Mouse (Mus musculus) thymus, adult 2 months (tissue): ENCODE results near the gene Homer1. TPM values are rescaled to one million over a fixed set of nuclear protein-coding genes. Genes with fewer than 3 reads are reported as not detected.

ENCODE experiments used
- DNase-seq: peaks from one replicate; pipeline ENCODE4 v3.0.0; 2021
- H3K27ac ChIP-seq: fragments of 200-500 bp; 2 replicates; pipeline ENCODE4 v1.5.1; 2012; ENCODE audit warnings: low read length, control low read depth; ENCODE audit not compliant: control insufficient read depth, insufficient read depth
- H3K27me3 ChIP-seq: fragments of 200-500 bp; 2 replicates; pipeline ENCODE4 v1.6.1; 2012; ENCODE audit warnings: mild to moderate bottlenecking, low read length, moderate library complexity, mixed read lengths; ENCODE audit not compliant: control insufficient read depth, insufficient read depth
- H3K36me3 ChIP-seq: fragments of 200-500 bp; 2 replicates; pipeline ENCODE4 v1.6.1; 2012; ENCODE audit warnings: mild to moderate bottlenecking, low read length, moderate library complexity; ENCODE audit not compliant: control insufficient read depth, insufficient read depth
- H3K4me1 ChIP-seq: fragments of 200-500 bp; replicated peaks from 2 replicates; pipeline ENCODE4 v1.6.1; 2012; ENCODE audit warnings: low read length; ENCODE audit not compliant: control insufficient read depth, insufficient read depth
- H3K4me3 ChIP-seq: fragments of 200-500 bp; 2 replicates; pipeline ENCODE4 v1.5.1; 2012; ENCODE audit warnings: mild to moderate bottlenecking, low read length, control low read depth, moderate library complexity; ENCODE audit not compliant: control insufficient read depth, insufficient read depth
- CTCF ChIP-seq: fragments of 200-500 bp; IDR thresholded peaks from 2 replicates; pipeline ENCODE4 v1.5.1; 2012; ENCODE audit warnings: mild to moderate bottlenecking, control low read depth, low read length, moderate library complexity, borderline replicate concordance; ENCODE audit not compliant: control insufficient read depth, poor library complexity, insufficient read depth; ENCODE audit errors: extremely low read depth
- POLR2A ChIP-seq: fragments of 200-500 bp; IDR thresholded peaks from 2 replicates; pipeline ENCODE4 v1.6.1; 2012; ENCODE audit warnings: mild to moderate bottlenecking, low read length, control low read depth, moderate library complexity; ENCODE audit not compliant: control insufficient read depth, poor library complexity, insufficient read depth; ENCODE audit errors: extremely low read depth
- WGBS: fragments of 180-500 bp; shearing (Covaris S2); methylation state at CpG from one replicate; pipeline ENCODE4 v1.1.7; 2018; 5-methylcytosine and 5-hydroxymethylcytosine counted together
- polyA plus RNA-seq: library from polyadenylated mRNA; depleted of rRNA; stranded (reverse); fragments of >200 nt; gene quantifications from 2 replicates; pipeline ENCODE4 v1.2.3, GENCODE M21; 2012

Homer1 gene
- polyA plus RNA-seq, 1 experiment = 2.5 TPM

DNA sequence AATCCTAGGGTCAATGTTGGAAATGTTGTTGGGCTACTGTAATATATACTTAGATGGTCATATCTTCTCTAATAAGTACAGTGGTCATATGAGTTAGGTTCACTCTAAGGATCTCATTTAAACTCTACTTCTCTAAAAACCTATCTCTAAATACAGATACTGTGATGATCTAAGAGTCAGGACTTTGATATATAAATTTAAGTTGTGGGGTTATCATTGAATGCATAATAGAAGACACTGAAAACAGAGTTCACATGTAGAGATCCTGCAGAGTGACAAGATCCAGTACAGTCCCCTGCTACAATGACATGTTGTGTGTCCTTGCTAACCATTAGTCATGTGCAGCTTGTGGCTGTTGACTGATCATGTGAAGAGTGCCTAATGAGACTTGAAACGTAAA lies 85.7 kb downstream of the Homer1 start:
- no peak for TF ChIP-seq CTCF
- no peak for TF ChIP-seq POLR2A
- Histone ChIP-seq H3K4me1 (peaks cover 2% of the 10 kb centered on the region; the same call in 1 of the 2 replicates), H3K36me3 (no peaks in the 10 kb centered on the region), H3K27me3 (no peaks in the 10 kb centered on the region), H3K4me3 (no peak overlapping the region), H3K27ac (no peak overlapping the region)
- WGBS = 98% methylated on average over 1 of the region's 1 CpGs
- no peak for DNase-seq

DNA sequence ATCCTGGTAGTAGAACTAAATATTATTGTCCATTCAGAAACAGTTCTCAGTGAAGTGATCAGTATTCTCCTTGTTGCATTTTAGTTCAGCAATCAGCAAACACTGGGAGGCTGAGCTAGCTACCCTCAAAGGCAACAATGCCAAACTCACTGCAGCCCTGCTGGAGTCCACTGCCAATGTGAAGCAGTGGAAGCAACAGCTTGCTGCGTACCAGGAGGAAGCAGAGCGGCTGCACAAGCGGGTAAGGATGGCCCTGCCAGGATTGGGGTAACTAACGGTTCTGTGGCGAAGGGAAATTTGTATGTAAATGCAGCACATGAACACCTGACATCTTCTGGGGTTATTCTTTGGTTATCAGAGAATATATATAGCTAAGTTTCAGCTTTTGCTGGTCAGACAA lies 88.0 kb downstream of the Homer1 start:
- WGBS = 94% methylated on average over 5 of the region's 5 CpGs
- DNase-seq = no peak
- H3K27me3 ChIP-seq = no peaks in the 10 kb centered on the region
- no peaks in the 10 kb centered on the region for H3K36me3 ChIP-seq
- H3K4me3 ChIP-seq = no peak overlapping the region
- H3K4me1 ChIP-seq = peaks cover 2% of the 10 kb centered on the region; the same call in 1 of the 2 replicates
- no peak for TF ChIP-seq POLR2A
- TF ChIP-seq CTCF = no peak
- H3K27ac ChIP-seq = no peak overlapping the region

DNA sequence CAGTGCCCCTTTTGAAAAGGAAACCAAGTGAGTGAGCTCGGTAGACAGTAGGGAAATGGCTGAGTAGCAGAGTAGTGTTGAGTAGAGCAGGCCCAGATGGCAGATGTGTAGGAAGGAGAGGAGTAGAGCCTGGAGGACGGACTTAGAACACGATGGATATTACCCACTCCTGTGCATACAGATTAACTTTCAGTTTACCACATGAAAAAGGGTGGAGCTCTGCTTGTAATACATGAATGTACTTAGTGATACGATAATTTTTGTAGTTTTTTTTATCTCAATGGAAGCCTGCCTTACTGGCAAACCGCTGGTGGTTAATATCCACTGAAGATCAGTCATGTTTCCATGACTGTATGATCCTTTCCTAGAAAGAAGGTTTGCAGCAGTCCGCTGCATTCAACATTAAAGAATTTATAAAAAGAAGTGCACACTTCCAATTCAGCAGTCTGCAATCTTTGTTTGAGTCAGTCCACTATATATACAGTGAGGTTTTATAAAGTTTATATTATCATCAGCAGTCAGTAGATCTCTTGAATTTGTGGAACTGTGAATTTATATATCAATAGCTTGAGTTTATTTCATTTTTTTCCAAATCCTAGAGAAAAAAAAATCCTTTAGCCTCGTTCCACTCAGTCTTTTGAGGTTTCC lies 89.3 kb downstream of the Homer1 start:
- H3K4me3 ChIP-seq = no peak overlapping the region
- WGBS = 50% methylated on average over 7 of the region's 7 CpGs

GRCm38 (mm10) chr13:93389242-93389625 lies 89.8 kb downstream of the Homer1 start:
- H3K27ac ChIP-seq = no peak overlapping the region
- TF ChIP-seq CTCF = no peak
- TF ChIP-seq POLR2A = no peak
- H3K4me3 ChIP-seq = no peak overlapping the region
- H3K27me3 ChIP-seq = no peaks in the 10 kb centered on the region
- DNase-seq = no peak
- no peaks in the 10 kb centered on the region for H3K36me3 ChIP-seq
- WGBS = 91% methylated on average over 2 of the region's 2 CpGs
- peaks cover 4% of the 10 kb centered on the region; the same call in 1 of the 2 replicates for H3K4me1 ChIP-seq

More for the DNA sequence above, 89.3 kb downstream of the Homer1 start:
- TF ChIP-seq POLR2A (no peak), CTCF (no peak)
- Histone ChIP-seq H3K4me1 (peaks cover 4% of the 10 kb centered on the region; the same call in 1 of the 2 replicates), H3K27ac (no peak overlapping the region), H3K36me3 (no peaks in the 10 kb centered on the region), H3K27me3 (no peaks in the 10 kb centered on the region)
- no peak for DNase-seq

DNA sequence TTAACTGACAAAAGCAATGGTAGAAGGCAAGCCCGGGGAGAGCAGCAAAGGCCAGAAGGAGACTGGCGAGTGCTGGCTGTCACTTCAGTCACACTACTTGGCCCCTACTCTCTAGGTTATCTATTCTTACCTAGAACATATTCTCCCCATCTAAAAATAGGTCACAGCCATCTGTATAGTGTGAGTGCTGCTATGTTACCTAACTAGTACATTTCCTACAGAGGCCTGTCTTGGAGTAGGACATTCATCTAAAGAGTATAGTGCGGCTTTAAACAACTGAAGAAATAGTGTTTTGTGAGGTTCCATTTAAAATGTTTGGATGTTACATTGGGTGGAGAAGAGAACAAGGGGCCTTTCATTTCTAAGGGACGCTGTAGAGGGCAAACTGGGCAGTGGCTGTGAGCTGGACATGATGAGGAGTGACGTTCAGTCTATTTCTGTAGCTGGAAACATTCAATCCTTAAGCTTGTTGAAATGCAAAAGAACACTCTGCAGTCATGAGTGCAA lies 100.3 kb downstream of the Homer1 start:
- WGBS = 97% methylated on average over 5 of the region's 5 CpGs
- H3K27me3 ChIP-seq = no peaks in the 10 kb centered on the region
- H3K27ac ChIP-seq = no peak overlapping the region
- DNase-seq = no peak
- no peak for TF ChIP-seq CTCF
- TF ChIP-seq POLR2A = no peak
- H3K4me3 ChIP-seq = no peak overlapping the region
- peaks cover 2% of the 10 kb centered on the region for H3K4me1 ChIP-seq
- H3K36me3 ChIP-seq = no peaks in the 10 kb centered on the region

- no peaks in the 10 kb centered on the region for H3K4me1 ChIP-seq
- H3K36me3 ChIP-seq = no peaks in the 10 kb centered on the region
- no peak overlapping the region for H3K27ac ChIP-seq
- H3K4me3 ChIP-seq = no peak overlapping the region
- no peak for TF ChIP-seq CTCF
- TF ChIP-seq POLR2A = no peak
- 98% methylated on average over 7 of the region's 7 CpGs for WGBS
- DNase-seq = no peak
- no peaks in the 10 kb centered on the region for H3K27me3 ChIP-seq
These were observed 102.5 kb downstream of the Homer1 start for GRCm38 (mm10) chr13:93401947-93402346.
